Mouse (Mus musculus) heart, postnatal 10 days (tissue): Measurements from ENCODE around the gene Tulp1. TPM values are rescaled to one million over a fixed set of nuclear protein-coding genes. Genes with fewer than 3 reads are reported as not detected.

ENCODE experiments used
- DNase-seq, 2 experiments: peaks; one replicate each; pipeline ENCODE4 v3.0.0; 2021
- intact Hi-C: fragments of 180-260 bp; cut with DNase I; formaldehyde crosslinking; loops from one replicate; pipeline ENCODE4 v1.15.1; 2025
- total RNA-seq, 2 experiments: library from RNA; stranded (reverse); gene quantifications; 2 replicates each; pipeline ENCODE4 v1.2.3; 2021

The Tulp1 gene
- total RNA-seq, 2 experiments from 2014 or later: 0.86 to 0.94 TPM

DNA sequence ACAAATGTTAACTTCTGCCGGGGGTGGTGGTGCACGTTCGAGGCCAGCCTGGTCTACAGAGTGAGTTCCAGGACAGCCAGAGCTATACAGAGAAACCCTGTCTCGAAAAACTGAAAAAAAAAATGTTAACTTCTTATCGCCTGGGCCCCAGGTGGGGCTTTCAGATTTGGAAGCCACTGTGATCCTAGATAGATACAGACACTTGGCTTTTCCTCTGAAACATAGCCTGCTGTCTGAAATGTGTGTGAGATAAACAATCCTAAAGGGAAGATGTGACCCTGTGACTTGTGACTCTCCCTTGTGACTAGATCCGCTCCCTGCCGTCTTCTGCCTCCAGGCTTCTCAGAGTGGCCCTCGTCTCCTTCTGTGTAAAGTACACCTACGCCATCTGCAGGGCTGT lies 47.3 kb downstream of the Tulp1 start:
- no peak for DNase-seq
- intact Hi-C loops: no loop called here

DNA sequence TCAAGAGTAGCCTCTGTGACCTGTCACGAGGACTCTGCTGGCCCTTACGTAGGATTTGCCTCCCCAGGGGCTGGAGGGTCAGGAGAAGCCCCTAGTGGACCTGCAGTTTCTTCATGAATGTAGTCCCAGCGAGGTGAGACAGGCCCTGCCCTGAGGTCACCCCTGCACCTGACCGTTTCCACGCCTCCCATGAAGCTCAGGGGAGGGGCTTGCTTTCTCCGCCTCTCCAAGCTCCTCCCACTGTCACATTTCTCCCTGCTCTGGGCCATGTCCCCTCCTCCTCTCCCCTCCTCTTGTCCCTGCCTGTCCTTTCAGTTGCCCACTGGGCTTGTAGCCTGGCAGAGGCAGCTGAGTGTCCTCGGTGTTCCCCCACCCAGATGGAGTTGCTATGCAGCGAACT lies 47.9 kb downstream of the Tulp1 start:
- DNase-seq: no peak
- intact Hi-C loops: no loop called here

DNA sequence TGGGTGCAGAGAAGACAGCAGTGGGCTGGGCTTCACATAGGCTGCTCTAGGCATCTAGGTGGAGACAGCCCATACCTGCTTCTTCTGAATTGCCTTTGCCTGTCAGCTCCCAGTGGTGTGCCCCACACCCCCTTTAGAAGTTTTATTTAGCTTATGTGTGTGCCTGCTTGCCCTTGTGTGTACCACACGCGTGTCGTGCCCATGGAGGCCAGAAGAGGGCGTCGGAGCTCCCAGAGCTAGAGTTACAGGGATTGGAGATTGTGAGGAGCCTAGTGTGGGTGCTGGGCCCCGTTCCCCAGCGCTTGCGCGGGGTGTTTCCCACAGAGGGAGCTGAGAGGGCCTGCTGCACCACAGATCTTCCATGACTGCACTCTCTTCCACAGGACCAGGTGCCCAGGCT lies 48.5 kb downstream of the Tulp1 start:
- DNase-seq: no peak
- intact Hi-C loops: no loop called here

DNA sequence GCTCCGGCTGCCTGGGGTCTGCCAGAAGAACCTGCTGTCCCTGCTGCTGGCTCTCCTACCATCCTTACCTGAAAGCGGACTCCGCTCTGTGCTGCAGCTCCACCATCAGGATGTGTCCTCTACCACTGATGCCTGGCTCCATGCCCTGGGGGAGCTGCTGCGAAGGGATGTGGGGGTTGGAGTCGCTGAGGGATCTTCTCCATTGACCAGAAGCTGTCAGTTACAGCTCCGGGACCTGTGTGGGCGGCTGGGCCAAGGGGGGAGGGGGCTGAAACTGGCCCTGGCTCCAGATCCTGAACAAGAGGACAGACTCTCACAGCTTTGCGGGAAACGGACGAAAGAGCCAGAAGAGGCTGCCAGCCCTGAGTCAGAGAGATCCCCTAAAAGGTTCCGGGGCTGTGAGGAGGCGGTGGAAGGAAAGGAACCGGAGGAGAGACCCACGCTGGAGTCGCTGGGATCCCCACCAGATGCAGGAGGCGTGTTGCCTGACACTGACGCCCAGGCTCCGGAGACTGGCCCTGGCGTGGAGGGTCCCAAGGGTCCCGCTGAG lies 49.3 kb downstream of the Tulp1 start:
- intact Hi-C loops: no loop called here
- DNase-seq: no peak

DNA sequence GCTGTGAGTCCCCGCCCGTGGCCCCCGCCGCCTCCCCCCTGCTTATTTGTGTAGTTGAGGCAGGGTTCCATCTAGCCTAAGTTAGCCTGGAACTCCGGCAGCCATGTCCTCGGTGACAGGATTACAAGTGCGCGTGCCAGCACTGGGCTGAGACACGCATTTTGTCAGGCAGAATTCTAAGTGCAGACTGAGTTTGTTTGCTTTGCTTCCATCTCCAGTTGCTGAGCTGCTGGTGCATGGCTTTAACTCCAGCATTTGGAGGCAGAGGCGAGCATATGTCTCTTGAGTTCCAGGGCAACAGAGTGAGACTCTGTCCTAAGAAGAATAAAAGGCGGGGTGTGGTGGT lies 51.2 kb downstream of the Tulp1 start:
- intact Hi-C loops: no loop called here
- DNase-seq: peak; percentile 46 to 59

DNA sequence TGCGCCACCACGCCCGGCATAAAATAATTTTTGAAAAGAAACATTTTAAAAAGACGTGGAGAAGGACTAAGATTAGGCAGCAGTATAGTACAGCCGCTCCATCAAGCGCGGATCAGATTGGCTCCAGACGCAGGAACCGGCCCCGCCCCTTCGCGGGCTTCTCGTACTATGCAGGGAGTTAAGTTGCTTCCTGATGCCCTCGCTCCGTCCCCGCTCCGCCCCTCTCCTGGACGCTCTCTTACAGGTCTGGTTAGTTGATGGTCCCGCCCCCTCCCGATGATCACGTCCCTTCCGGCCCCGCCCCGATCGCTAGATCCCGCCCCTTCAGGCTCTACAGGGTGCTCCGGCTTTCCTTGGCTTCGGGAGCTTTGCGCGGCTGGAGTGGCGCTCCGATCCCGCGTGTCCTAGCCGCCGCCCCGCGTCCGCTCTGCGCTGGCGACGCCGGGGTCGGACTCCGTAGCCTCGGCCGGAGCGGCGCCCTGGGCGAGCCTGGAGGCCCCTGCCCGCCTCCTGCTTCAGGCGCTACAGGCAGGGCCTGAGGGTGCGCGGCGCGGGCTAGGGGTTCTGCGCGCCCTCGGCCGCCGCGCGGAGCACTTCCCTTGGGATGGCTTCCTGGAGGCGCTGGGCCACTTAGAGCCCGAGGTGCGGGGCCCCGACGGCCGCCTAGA lies 51.7 kb downstream of the Tulp1 start, which contains the start of gene Fance:
TSS of gene Fance (plus strand) at position 308 of the 668 bp plus-strand sequence.
- intact Hi-C loops: no loop called here

DNA sequence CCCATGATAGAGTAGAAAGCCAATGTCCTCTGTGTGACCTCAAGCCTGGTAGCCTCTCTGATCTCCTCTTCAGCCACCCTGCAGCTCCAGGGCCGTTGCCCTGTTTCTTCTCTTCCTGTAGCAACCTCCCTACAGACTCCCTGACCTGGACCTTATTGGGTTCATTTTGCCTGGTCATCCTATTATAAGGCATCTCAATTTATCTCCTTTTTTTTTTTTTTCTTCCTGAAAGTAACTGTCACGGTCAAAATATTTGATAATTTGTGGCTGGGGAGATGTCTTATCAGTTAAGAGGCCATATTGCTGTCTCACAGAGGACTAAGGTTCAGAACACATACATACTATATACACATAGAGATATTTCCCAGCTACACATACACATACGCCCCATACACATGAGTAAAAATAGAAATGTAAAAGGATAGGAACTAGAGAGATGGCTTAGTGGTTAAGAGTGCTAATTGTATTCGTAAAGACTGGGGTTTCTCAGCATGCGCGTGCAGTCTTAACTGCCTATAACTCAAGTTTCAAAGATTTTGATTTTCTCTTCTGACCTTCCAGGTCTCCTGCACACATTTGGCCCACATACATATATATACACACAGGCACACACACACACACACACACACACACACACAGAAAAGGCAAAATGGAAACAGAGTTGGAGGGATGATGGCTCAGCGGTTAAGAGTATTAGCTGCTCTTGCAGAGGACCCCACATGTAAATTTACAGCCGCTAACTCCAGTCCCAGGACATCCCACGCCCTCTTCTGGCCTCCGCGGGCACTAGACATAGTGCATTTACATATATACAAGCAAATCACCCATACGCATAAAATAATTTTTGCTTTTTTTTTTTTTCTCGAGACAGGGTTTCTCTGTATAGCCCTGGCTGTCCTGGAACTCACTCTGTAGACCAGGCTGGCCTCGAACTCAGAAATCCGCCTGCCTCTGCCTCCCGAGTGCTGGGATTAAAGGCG lies 52.5 kb downstream of the Tulp1 start:
- DNase-seq: peak in 1 of 2 experiments; percentile 50
- intact Hi-C loops: no loop called here

More for the DNA sequence above, 51.7 kb downstream of the Tulp1 start, which contains the start of gene Fance:
- peak; percentile 95 to 96 for DNase-seq

DNA sequence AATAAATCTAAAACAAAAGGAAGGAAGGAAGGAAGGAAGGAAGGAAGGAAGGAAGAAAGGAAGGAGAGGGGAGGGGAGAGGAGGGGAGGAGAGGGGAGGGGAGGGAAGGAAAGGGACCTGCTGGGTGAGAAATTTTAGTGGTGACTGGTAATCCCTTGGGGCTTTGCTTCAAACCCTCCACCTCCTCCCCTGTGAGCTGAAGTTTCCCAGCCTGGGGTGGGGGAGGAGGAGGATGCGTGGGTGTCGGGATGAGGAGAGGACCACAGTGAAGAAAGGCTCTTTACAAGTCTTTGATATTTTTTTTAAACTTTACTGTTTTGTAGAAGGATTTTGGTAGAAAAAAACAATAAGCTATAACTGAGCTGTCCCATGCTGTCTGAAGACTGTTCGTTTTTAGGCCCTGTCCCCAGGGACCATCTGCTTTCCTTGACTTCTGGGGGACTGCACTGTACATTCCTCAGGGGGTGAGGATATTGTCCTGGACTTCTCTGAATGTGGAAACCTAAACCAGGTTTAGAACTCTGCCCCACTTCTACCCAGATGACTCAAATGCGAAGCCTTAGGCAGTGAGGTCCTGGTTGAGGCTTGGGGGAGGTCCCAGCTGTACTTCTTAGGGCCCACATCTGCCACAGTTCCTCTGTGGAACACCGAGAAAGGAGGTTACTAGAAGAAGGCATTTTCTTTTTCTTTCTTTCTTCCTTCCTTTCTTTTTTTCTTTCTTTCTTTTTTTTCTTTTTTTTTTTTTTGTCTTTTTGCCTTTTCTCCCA lies 53.5 kb downstream of the Tulp1 start:
- intact Hi-C loops: no loop called here
- no peak for DNase-seq

DNA sequence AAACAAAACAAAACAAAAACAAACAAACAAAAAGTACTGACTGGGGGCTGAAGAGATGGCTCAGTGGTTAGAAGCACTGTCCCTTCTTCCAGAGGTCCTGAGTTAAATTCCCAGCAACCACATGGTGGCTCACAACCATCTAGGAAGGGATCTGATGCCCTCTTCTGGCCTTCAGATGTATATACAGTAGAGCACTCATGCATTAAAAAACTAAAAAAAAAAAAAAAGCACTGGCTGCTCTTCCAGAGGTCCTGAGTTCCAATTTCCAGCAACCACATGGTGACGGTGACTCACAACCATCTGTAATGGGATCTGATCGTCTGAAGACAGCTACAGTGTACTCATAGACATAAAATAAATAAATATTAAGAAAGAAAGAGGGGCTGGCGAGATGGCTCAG lies 54.2 kb downstream of the Tulp1 start:
- DNase-seq: no peak
- intact Hi-C loops: no loop called here

DNA sequence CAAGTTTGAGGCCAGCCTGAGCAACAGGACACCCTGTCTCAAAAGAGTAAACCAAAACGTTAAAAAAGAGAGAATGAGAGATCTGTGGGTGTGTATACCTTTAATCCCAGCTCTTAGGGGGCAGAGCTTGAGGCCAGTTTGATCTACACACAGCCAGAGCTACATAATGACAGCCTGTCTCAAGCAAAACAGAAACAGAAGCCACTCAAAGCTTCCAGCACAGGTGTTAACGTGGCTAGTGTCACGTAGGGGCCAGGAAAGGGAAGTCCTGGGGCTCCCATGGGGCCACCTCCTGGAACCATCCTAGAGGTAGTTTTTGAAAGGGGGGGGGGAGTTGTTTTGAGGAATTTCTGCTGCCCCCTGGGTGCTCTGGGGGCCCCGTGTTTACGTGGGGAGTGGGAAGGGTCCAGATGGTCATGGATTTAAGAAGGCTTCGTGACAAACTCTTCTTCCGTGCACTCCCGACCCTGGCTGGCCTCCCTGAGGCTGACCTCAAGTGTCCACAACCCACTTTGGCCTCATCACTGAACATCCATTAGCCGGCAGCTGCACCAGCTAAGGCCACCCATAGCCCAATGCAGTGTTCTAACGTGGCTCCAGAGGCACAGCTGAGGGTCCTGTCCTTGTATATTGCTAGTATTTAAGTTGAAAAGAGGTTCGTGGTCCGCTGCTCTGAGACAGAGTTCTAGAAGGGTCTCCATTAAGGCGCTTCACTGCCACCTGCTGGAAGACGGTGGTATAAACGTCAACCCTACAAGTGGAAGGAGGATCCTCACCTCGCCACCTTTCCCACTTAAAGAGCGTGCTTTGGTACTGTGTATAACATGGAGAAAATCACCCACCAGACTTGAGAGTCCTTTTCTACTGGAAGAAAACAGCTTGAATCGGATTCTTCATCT lies 56.5 kb downstream of the Tulp1 start:
- intact Hi-C loops: loop anchor here (1.0 to 2.0 kb wide), 3 partner anchors 18 to 82 kb away; partner anchors contain the start of gene Ppard

DNA sequence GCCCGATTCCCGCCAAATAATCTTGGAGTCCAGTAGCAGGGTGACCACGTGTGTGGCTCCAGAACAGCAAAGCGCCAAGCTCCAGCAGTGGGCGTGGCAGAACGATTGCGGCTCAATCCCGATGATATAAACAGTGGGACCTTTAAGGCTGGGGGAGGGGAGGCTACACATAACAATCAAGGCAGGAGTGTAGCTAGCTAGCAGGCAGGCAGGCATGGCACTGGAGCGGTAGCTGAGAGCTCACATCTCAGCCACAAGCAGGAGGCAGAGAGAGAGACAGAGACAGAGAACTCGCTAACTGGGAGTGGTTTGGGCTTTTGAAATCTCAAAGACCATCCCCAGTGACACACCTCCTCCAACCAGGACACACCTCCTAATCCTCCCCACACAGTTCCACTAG lies 59.9 kb downstream of the Tulp1 start:
- no peak for DNase-seq
- intact Hi-C loops: no loop called here

More for the DNA sequence above, 56.5 kb downstream of the Tulp1 start:
- DNase-seq: peak; percentile 92 to 96

Other genes starting within 250 kb of the Tulp1 start
- 1 to 10 TPM in 1 of 2 experiments, under 1 TPM in 1; 0.82 to 1.0 TPM for gene Scube3, start 223.1 kb downstream of the Tulp1 start, total RNA-seq
- gene Zfp523, start 188.1 kb downstream of the Tulp1 start, total RNA-seq: 10 to 100 TPM; 21.4 to 26.9 TPM
- gene Def6, start 157.4 kb downstream of the Tulp1 start, total RNA-seq: 1 to 10 TPM; 3.4 to 4.0 TPM
- gene Ppard, start 132.5 kb downstream of the Tulp1 start, total RNA-seq: 10 to 100 TPM; 28.0 to 28.8 TPM
- 10 to 100 TPM; 16.9 to 18.2 TPM for gene Fance, start 51.7 kb downstream of the Tulp1 start, total RNA-seq
- gene Rpl10a, start 36.8 kb downstream of the Tulp1 start, total RNA-seq: 100 to 1,000 TPM; 584 to 595 TPM
- 10 to 100 TPM; 15.3 to 19.3 TPM for gene Tead3, start 14.4 kb downstream of the Tulp1 start, total RNA-seq
- 10 to 100 TPM in 1 of 2 experiments, 1 to 10 TPM in 1; 9.8 to 52.9 TPM for gene Fkbp5, start 152.3 kb upstream of the Tulp1 start, total RNA-seq
- gene Armc12, start 165.6 kb upstream of the Tulp1 start, total RNA-seq: not detected
- gene Clpsl2, start 184.2 kb upstream of the Tulp1 start, total RNA-seq: not detected
- gene Clps, start 195.5 kb upstream of the Tulp1 start, total RNA-seq: not detected
- gene Lhfpl5, start 210.4 kb upstream of the Tulp1 start, total RNA-seq: not detected